Mouse (Mus musculus): ENCODE results near the gene Hs6st1. TPM values are rescaled to one million over a fixed set of nuclear protein-coding genes. Genes with fewer than 3 reads are reported as not detected.

The Hs6st1 gene
- 10 to 100 TPM; 37.7 to 39.0 TPM for total RNA-seq (2023)

GRCm38 (mm10) chr1:36068076-36068475 lies at the start of gene Hs6st1:
Gene Hs6st1 (plus strand): TSS chr1:36068400.

Other genes with a start within 250 kb of the Hs6st1 start
- 100 to 1,000 TPM; 102 to 104 TPM for gene Uggt1, start 176.3 kb downstream of the Hs6st1 start, total RNA-seq (2023)
- gene Neurl3, start 206.3 kb downstream of the Hs6st1 start, total RNA-seq (2023), result 10 to 100 TPM; 49.8 to 58.9 TPM
- 100 to 1,000 TPM; 272 to 274 TPM for gene Arid5a, start 239.3 kb downstream of the Hs6st1 start, total RNA-seq (2023)